Mouse (Mus musculus) MEL (cell line): ENCODE data around the gene Tnfaip3.

Source experiments
- CTCF ChIP-seq, 3 experiments: IDR thresholded peaks in 2 of 3; conservative IDR thresholded peaks in 1 of 3; 2 replicates each; pipeline ENCODE4 v1.5.1; 2011 to 2012; ENCODE audit warnings: low read length in 3 of 3, low read depth in 2 of 3, mild to moderate bottlenecking in 2 of 3, improper control_type of control experiment in 1 of 3, inconsistent platforms in 1 of 3, mixed read lengths in 1 of 3, moderate library complexity in 1 of 3; ENCODE audit not compliant: control insufficient read depth in 1 of 3, insufficient read depth in 1 of 3, poor library complexity in 1 of 3, severe bottlenecking in 1 of 3
- MAX ChIP-seq: IDR thresholded peaks from 2 replicates; pipeline ENCODE4 v1.6.1; 2011; ENCODE audit warnings: low read length, improper control_type of control experiment
- USF2 ChIP-seq, 2 experiments: IDR thresholded peaks; 2 replicates each; pipeline ENCODE4 v1.6.1; 2011 to 2012; ENCODE audit warnings: improper control_type of control experiment in 2 of 2, low read length in 2 of 2, borderline replicate concordance in 1 of 2, inconsistent platforms in 1 of 2, low read depth in 1 of 2, mild to moderate bottlenecking in 1 of 2; ENCODE audit not compliant: insufficient read depth in 1 of 2

DNA sequence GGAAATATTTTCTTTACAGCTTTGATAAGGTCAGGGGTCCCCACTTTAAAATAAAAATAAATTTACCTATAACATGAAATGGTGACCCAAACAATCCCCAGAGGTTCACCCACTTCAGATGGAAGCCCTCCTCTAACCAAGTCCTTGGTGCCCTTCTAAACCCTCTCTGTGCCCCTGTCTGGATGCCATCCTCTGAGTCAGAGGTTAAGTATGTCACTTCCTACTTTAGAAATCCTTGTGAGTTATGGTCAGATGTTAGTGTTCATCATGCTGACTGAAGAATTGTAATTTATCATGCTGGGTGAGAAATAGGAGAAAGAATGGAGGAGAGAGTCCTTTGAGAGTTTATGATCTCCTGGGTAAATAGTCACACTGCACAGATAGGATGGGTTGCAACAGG is 19.1 kb downstream of the Tnfaip3 start:
- no peak for TF ChIP-seq CTCF (IDR thresholded peaks at IDR 0.05 in 2 of 3, conservative IDR thresholded peaks at IDR 0.05 in 1 of 3; ENCODE audit: control insufficient read depth in 1 of 3, insufficient read depth in 1 of 3, low read depth in 2 of 3, low read length in 3 of 3, poor library complexity in 1 of 3, severe bottlenecking in 1 of 3)
- no peak for TF ChIP-seq USF2 (IDR thresholded peaks at IDR 0.05; ENCODE audit: borderline replicate concordance in 1 of 2, insufficient read depth in 1 of 2, low read depth in 1 of 2, low read length in 2 of 2)
- TF ChIP-seq MAX: no peak
